Mouse (Mus musculus) spleen, adult 2 months (tissue): ENCODE measurements around the gene C1qtnf5.

Source experiments
- CTCF ChIP-seq: fragments of 200-500 bp; IDR thresholded peaks from 2 replicates; pipeline ENCODE4 v1.5.1; 2011; ENCODE audit warnings: mild to moderate bottlenecking, inconsistent platforms; ENCODE audit not compliant: insufficient read depth, insufficient read length, insufficient replicate concordance; ENCODE audit errors: extremely low read depth
- POLR2A ChIP-seq: fragments of 200-500 bp; IDR thresholded peaks from 2 replicates; pipeline ENCODE4 v1.6.1; 2011; ENCODE audit warnings: low read depth, low read length, inconsistent platforms

GRCm38 (mm10) chr9:44131276-44131590, 24.2 kb downstream of the C1qtnf5 start:
- TF ChIP-seq POLR2A (no peak), CTCF (no peak)
